Mouse (Mus musculus) kidney, postnatal 36 days (tissue): Measurements from ENCODE around the gene Kirrel3.

Experiments
- DNase-seq, 2 experiments: peaks; one replicate each; pipeline ENCODE4 v3.0.0; 2021 to 2022; ENCODE audit warnings: mixed read lengths in 2 of 2

Kirrel3 gene

DNA sequence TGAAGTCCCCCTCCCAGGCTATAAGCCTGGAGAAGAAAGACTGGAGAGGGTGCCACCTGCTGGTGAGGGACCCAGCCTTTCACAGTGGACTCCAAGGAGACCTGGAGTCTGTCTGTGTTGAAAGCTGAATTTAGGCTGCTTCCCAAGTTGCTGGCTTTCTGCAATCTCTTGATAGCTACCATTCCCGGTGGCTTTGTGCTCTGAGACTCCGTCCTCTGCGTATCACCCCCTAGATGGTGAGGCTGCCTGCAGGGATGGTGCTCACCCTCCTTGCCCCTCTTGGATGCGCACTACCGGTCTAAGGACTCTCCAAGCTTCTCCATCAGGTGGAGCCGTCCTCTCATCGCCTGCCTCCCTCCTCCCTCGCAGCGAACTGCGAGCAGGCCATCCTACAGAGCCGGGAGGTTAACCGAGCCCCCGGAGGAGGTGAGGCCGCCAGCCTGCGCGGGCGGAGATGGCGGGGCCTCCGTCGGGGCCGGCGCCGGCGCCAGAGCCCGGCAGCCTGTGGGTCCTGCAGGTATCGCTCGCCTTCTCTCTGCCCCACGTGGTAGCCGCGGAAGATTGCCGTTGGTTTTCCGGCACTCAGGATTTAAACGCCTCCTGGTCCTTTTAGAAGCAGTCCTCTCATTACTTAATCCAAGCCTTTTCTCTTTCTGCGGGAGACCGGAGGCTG lies at the start of gene Kirrel3:
TSS of gene Kirrel3 (plus strand) at position 136 of the 673 bp plus-strand sequence.
- DNase-seq = peak; percentile 39 to 84

DNA sequence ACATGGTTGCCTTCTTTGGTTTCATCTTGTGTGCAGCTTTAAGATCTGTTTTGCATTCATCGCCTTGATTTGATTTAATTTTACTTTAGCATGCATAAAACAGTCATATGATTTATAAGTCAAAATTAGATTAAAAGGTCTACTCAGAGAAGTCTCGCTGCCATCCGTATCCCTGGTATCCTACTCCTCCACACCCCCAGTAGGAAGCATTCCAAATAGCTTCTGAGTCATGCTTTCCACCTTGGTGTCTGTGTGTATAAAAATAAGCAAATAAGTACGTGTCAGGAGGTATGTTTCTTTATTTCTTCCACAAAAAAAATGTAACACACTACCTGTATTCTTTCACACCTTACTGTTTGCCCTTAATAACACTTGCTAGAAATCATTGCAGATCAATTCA lies 45.0 kb upstream of the Kirrel3 start:
- DNase-seq = no peak

DNA sequence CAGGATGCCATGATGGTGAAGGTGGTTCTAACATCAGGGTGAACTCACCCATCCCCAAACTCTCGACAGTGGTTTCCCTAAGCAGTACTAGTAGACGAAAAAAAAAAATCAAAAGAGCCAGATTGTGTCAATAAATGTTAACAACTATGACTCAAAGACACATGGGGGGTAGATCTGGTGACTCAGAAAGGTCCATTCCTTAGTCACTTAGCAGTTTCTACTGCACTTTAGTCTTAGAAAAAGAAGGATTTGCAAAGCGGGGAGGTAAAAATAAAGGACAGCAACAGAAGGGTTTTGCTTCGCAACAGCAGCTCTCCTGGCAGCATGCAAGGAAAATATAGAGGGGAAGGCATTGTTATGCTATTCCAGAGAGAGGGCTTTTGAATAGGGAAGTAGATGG lies 41.7 kb upstream of the Kirrel3 start:
- no peak for DNase-seq

DNA sequence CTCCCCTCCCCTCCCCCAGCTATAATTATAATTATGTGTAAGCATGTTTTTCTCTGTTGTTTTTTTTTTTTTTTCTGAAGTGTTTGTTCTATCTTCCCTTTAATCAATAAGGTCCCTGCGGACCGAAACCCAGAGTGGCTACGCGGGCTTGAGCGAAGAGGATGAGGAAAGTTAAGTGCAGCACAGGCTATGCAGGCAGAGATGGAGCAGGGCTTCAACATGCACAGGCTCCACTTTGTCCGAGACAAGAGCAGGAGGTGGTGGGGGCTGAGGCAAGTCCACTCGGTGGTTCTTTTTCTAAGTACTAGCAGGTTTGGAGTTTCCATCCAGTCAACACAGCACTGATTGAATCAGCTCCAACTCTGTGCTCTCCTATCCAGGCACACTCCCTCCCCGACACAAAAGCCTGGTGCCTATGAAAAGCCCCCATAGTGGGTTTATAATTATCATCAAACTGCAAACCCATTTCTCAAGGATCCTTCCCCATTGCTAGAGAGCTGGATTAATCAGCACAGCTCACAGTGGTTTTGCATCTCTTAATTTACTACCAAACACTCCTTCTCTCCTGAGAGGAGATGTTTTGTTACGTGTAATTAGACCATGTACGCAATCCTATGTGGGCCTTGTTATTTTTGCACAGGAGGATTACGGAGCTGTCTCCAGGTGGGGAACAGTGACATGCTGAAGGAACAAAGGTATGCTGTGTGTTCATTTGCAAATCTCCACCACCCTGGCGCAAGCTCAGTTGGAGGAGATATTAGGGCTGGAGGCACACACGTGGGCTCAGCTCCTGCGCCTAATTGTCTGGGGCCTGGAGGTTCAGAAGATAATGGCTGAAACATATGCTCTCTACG lies 39.0 kb upstream of the Kirrel3 start:
- DNase-seq = no peak

DNA sequence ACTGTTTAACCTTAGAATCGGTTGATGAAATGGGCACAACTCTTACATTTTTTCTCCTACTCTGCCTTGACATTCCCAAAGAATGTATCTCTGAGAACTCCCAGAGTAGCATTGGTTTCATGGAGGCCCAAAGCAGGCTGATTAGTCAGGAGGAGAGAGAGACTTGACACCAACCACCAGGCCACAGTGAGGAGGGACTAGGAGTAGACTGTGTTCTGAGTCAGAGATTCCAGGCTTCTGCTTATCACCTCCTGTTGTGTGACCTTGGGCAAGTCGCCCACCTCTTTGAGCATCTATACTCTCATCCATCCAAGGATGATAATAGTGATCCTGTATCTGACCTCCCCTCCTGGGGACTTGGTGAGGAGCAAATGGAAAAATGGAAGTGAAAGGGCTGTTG lies 38.0 kb upstream of the Kirrel3 start:
- DNase-seq = no peak

DNA sequence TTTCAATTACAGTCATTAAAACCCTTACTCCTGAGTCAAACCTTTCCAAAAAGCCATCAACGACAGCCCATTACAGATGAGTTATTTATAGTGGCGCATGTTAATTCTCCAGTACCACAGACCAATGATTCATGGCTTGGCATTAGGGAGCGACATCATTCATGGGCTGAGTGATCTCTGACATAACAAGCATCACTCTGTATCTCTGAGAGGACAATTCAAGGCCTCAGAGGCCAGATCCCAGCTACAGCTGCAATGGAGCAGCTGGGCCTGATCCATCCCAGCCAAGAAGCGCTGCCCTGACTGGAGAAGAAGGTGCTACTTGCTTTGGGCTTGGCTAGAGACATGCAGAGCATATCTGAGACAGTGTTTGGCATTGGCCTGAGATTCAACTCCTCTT lies 37.2 kb upstream of the Kirrel3 start:
- no peak for DNase-seq

DNA sequence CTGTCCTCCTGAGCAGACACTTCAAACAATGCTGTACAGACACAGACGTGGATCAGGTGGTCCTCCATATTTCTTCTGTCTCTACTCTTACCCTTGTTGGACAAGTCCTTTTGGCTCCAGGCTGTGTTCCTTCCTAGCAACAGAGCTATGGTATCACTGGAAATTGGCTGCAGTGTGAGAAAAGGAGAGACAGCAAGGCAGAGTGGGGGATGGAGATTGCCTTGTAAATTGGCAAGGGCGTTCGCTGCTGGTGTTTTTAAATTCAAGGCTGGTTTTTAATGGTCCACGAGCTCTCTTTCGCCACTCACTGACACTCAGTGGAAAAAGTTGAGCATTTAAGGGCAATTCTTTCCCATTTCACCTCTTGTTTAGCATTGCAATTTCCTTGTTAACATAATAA lies 27.5 kb upstream of the Kirrel3 start:
- DNase-seq = no peak

DNA sequence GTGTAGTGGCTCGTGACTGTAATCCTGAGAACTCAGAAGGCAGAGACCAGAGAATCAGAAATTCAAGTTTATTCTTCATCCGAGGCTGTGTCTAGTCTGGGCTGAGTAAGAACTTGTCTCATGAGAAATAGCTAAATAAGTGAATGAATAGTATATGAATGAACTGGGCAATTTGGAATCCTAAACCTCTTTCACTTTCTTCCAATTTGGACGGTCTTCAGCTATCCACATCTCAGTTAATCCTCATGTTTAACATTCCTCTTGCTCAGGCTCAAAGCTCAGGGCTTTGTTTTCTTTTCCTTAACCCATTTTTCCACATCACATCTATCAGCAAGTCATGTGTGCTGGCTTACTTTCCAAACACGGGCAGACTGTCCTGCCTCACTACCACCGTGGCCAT lies 25.7 kb upstream of the Kirrel3 start:
- no peak for DNase-seq

DNA sequence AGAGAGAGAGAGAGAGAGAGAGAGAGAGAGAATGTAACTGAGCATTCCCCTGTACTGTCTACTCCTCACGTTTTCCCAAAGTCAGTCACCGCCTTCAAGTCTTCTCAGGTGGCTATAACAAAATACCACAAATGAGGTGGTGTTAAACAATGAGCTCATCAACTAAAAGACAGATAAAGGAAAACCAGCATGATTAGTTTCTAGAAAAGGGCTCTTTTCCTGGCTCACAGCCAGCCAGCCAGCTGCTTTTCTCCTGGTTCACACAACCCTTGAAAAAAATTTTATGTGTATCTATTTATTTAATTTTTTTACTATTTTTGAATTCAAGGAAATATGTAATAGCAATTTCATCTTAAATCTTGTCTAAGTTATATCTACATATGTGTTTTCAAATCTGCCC lies 22.0 kb upstream of the Kirrel3 start:
- peak in 1 of 2 experiments; percentile 18 for DNase-seq

DNA sequence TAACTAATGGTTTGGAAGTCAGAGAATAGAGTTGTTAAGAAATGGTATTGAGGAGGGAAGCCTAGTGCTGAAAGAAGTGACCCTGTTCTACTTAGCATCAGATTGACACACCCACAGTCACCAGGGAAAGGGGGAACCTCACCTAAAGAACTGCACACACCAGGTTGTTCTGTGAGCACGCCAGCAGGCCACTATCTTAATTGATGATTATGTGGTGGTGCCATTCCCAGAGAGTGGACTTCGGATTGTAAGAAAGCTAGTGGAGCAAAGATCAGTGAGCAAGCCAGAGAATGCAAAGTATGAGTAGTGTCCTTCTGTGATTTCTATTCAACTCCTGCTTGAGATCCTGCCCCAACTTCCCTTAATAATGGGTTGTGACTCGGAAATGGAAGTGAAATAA lies 19.6 kb upstream of the Kirrel3 start:
- DNase-seq = no peak

DNA sequence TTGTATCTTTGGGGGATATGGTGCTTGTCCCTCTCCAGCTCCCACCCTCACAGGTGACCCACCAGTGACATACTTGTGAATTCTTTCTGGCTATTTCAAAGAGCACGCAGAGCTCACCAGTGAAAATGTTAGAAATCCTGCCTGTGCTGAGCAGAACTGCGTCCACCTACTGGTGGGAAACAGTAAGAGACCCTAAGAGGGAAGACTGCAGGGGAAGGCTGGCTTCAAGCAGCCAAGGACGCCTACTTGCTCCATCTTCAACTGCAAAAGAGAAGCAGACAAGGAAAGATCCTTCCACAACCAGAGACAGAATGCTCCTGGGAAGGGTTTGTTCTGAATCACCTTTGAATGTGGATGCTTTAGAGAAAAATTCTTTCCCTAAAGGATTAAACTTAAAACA lies 16.5 kb upstream of the Kirrel3 start:
- DNase-seq = no peak

DNA sequence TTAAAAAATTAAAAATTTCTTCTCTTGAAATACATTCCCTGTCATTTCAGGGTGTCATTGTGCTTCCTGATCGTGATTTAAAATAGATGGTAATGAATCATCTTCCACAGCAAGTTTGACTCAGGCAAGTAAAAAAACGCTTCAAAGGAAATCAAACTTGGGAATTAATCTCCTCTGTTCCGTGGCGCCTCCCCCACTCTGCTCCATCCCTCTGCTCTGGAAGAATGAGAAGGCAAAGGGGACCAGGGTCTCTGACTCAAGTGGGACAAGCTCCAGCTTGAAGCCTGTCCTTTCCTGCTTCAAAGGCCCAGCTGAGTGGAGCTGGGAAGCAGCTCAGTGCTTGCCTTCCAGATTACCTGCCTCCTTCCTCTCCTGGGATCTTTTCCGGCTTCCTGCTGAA lies 9.5 kb upstream of the Kirrel3 start:
- DNase-seq = no peak

DNA sequence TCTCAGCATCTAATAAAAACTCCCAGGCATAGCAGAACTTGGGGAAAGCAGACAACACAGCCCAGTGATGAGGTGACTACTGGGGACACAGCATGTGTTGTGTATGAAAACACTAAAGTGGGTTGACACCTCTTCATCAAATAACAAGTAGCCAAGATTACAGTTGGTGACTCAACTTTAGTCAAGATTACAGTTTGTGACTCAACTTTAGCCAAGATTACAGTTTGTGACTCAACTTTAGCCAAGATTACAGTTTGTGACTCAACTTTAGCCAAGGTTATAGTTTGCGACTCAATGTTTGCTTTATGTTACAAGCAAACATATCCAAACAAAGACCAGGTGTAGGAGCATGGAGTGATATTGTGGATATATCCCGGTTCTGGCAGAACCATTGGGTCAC lies 7.2 kb upstream of the Kirrel3 start:
- no peak for DNase-seq

DNA sequence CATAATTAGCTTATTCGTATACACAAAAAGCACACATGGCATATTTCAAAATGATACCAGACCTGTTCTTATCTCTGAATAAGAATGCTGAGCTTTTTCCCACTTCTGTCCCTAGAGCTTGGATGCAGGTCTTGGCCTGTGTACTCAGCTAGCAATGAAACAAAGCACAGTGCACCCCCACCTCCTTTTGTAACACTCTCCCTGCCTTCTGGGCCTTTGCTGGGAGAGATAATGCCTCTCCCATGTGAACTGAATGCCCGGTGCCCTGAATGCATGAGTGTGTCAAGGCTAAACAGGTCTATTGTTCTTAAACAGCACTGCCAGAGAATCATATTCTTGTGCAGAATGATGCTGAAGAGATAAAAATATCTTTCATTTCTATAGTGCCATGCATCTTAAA lies 2.5 kb upstream of the Kirrel3 start:
- no peak for DNase-seq

DNA sequence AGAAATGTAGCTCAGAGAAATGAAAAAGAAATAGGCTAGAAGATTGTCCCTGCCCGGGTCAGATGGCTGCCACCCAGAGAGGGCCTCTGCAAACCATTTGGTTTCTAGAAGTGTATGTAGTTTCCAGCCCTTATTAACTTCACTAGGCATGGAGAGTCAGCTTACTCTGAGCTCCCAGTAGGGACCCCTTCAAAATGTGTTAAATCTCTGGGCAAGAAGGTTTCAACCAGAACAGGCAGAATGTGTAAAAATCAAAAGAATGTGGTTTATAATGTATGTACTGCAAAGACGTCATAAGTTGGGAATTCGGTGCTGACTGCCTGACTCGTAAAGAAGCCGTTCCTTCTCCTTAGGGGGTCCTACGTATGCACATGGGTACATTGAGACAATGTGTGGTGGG lies 1.0 kb upstream of the Kirrel3 start:
- no peak for DNase-seq

DNA sequence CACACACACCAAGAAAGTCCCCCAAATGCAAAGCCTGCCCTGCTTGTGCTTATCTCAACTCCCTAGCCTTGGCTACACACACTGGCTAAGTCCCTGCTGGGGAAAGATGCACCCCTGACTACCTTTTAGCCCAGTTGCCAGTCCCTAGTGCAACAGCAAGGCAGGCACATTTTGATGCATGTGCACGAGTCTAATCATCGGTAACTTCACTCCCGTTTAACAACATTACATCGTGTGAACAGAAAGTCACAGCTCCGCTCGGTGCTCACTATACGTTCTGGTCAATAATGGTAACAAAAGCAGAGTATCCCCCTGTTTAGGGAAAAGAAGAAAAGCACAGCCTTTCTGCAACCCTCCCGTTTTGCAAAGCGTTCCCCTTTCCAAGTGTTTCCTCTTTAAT lies 2.6 kb downstream of the Kirrel3 start:
- no peak for DNase-seq

DNA sequence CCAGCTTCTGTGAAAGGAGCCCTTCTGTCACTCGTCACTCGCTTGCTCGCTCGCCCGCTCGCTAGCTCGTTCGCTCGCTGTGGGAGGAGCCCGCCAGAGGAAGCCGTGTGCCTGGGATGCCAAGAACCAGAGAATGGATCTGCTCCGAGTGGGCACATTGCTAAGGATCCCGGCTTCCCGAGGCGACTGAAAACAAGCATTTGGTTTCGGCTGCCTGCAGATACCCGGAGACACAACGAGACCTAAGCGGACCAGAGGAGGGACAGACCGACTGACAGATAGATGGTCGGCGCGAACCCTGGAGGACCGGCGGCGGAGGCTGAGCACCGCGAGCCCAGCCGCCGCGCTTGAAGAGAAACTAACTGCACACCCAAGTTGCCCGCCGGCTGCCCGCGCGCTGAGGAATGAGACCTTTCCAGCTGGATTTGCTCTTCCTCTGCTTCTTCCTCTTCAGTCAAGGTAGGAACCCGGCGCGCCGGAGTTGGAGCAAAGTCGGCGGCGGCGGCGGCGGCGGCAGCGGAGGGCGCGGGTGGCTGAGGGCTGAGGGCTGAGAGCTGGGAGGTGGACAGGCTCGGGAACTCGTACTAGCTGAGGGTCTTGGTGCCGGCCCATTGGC lies 3.1 kb downstream of the Kirrel3 start:
- DNase-seq = peak; percentile 27 to 56

DNA sequence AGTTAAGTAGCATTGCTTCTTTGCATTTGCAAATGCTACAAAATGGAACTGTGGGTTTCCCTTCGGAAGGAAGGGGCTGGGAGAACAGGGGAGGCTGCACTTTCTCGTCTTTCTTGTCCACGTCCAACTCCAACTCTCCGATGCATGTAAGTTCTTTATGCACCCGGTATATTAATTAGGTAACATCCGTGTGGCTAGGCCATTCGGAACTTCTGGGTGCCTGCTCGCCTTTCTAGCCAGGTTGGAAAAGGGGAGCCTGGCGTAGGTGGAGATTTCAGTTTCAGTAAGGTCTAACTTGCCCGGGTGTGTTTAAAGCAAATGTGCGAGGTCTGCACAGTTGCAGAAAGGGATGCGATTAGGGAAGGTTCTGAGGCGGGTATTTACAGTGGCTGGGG lies 3.6 kb downstream of the Kirrel3 start:
- peak in 1 of 2 experiments; percentile 3 for DNase-seq

DNA sequence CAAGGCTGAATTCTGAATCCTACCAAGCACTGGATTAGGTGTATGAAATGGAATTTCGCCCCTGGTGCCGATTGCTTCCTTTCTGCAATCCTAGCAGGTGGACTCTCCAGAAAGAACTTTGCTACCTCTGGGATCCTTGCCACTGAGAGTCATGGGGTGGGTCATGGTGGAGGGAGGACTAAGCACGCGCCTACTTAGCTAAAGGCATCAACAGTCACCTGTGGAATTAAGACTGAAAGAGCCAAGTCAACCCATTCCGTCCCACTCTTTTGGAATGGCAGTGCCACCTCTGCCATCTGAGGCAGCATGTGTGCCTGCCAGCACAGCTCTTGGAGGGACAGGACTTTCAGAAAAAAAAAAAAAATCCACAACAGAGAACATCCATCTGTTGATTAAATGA lies 4.1 kb downstream of the Kirrel3 start:
- peak; percentile 9 to 12 for DNase-seq

DNA sequence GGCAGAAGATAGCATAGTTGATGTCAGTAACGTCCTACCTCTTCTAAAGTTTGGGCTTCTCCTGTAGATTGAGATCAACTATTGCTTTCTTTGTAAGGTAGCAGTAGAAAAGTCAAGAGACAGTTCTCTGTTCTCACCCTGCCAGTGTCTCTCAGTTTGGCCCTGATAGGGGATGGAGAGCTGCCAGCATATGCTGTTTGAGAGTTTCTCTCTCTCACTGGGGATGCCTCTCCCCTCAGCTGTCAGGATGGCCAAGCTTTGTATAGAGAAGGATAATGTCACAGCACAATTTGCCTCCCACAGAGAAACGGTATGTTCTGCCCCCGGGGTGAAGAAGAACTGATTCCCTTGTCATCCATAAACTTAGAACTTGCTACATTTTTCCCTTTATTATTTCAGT lies 6.4 kb downstream of the Kirrel3 start:
- no peak for DNase-seq

DNA sequence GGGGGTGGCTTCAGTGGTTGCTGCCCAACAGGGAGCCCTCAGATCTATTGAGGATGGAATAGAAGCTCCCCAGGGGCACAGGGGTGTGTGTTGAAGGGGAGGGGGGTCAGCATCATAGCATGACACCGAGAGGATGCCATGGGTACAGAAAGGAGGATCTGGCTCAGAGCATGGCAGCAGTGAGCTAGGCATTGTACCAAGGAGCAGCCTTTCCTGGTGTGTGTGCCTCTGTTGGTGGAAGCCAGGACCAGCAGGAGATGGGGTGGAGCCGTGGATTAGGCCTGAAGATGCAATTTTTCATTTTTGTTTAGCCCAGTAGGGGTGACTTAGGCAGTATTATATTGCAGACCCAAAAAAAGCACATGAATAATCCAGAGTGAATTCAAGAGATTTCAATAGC lies 7.9 kb downstream of the Kirrel3 start:
- no peak for DNase-seq

DNA sequence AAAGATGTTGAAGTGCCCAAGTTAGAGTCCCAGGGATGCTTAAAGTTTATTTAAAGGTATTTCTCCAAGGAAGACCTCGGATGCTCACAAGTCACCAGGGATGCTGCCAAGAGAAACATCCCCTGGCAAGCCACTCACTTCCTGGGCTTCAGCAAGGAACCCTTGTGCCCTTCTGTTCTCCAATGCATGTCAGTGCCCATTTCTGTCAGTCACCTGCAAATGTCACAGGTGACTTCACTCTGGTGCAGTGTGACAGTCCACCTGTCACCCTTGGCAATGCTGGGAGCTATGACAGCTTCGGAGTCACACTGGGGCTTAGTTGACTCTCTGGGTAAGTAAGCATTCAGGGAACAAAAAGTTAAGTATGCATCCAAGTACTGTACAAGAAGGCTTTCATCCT lies 12.4 kb downstream of the Kirrel3 start:
- DNase-seq = no peak

DNA sequence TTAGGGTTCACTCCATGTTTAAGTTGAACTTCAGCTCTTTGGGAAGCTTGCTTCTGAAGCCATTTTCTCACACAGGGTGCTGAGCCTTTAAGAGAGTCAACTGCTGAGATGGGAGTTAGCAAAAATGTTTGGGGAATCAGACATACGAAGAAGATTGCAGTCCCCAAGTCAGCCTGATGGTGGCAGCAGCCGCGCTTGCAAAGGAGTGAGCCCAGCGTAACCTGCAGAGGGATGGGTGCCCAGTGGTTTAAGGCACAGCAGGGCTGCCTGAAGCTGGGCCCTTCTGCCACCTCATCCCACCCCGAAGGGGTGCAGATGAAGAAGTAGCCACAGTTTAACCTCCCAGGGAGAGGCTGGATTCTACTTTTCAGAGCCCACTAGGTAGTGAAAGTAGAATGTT lies 13.0 kb downstream of the Kirrel3 start:
- peak; percentile 66 to 93 for DNase-seq

DNA sequence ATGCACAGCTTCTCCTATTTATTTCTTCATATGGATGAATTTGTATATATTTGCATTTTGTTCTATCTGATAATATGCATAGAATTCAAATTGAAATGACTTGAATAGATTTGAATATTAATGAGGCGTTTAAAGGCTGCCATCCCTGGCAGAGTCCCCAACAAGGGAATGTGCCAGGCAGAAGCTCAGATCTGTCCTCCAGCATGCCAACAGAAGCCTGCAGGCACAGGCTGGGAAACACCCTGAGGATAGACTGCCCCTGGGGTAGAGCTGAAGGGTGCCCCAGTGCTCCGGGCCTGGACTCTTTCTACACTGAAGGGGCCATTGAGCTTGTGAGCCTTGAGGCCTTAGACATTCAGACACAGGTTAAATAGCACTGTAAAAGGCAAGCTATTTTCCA lies 21.5 kb downstream of the Kirrel3 start:
- no peak for DNase-seq
